Comparison of ENCODE assay signal across 8 mouse cellular contexts in the genomic region with DNA sequence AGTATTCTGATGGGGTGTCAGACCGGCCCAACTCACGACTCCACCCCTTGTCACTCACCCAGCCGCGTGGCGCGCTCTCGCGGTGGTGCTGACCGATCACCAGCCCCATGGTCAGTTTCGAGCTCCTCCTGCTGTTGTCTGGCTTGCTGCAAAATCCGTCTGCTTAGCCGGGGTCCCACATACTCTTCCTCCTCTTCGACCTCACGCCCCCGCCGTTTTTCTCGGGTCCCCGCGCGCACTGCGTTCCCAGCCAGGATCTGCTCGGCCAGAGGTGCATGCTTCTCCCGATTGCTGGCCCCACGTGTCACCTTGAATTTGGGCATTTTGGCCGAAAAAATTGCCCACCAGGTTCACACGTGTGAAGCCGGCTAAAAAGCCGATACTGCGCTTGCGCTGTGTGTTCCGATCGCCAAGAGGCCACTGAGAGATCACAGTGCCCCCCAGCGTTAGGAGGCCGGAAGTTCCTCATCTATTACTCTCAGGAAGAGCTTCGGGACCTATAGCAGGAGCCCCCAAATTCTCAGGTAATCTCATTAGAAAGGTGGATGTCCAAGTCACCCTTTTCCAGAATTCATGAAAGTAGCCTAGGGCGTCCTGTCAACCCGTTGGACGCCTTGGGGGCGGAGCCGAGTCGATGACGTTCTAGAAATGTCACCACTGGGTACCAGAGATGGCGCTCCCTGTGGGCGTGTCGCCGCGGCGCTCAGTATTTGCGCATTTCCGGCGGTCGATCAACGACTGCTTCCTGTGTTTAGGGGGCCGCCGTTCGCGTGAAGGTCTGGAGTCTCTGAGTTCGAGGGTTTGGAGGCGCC. TPM values are rescaled to one million over a fixed set of nuclear protein-coding genes. Genes with fewer than 3 reads are reported as not detected.
DNase-seq lines count a peak whose midpoint lies in the region; ATAC-seq lines count a peak whose summit lies in the region.

A gene (minus strand): TSS at position 644 of the 812 bp plus-strand sequence.
A gene (plus strand): TSS at position 734 of the 812 bp plus-strand sequence.
A gene (plus strand): TSS at position 741 of the 812 bp plus-strand sequence.

- H3K9ac ChIP-seq in heart, embryonic 13.5 days, result peak within 1 kb of the TSS; percentile 92
- peak within 1 kb of the TSS; percentile 87 for H3K9ac ChIP-seq in liver, embryonic 12.5 days
- peak within 1 kb of the TSS; percentile 57 for H3K9ac ChIP-seq in stomach, embryonic 15.5 days

- peaks cover 29% of the 10 kb centered on the region for H3K4me1 ChIP-seq in heart, embryonic 13.5 days
- peaks cover 77% of the 10 kb centered on the region for H3K4me1 ChIP-seq in liver, embryonic 12.5 days
- peaks cover 21% of the 10 kb centered on the region for H3K4me1 ChIP-seq in stomach, embryonic 15.5 days

- peak; percentile 98 for DNase-seq in CD4-positive helper T cell, adult 2 months (ENCODE audit: low read depth, low spot score)
- peak; percentile 93 for DNase-seq in brain, embryonic 18.5 days (ENCODE audit: low read depth, low spot score)
- DNase-seq in kidney, postnatal 10 days, result peak; percentile 99
- peak; percentile 96 for DNase-seq in natural killer cell, adult 2 months (ENCODE audit: low spot score in 2 of 2)

- peak within 1 kb of the TSS; percentile 87 for H3K4me3 ChIP-seq in heart, embryonic 13.5 days
- H3K4me3 ChIP-seq in liver, embryonic 12.5 days, result peak within 1 kb of the TSS; percentile 91
- peak within 1 kb of the TSS; percentile 72 for H3K4me3 ChIP-seq in stomach, embryonic 15.5 days (replicated peaks)

- H3K27ac ChIP-seq in heart, embryonic 13.5 days (replicated peaks), result peak within 1 kb of the TSS; percentile 81
- H3K27ac ChIP-seq in liver, embryonic 12.5 days, result peak within 1 kb of the TSS; percentile 91
- peak within 1 kb of the TSS; percentile 81 for H3K27ac ChIP-seq in stomach, embryonic 15.5 days

- WGBS in heart, embryonic 13.5 days, result under 1% methylated on average over 59 of the region's 59 CpGs
- WGBS in liver, embryonic 12.5 days (ENCODE audit: insufficient replicate concordance), result under 1% methylated on average over 59 of the region's 59 CpGs
- WGBS in stomach, embryonic 15.5 days, result under 1% methylated on average over 59 of the region's 59 CpGs

- ATAC-seq in erythroid progenitor cell, adult 5-6 weeks (replicated peaks; ENCODE audit: low FRiP score, poor library complexity, severe bottlenecking), result peak; percentile 88
- ATAC-seq in heart, embryonic 13.5 days (ENCODE audit: extremely low read depth, insufficient number of reproducible peaks, low FRiP score, low TSS enrichment), result peak; percentile 88
- ATAC-seq in liver, embryonic 12.5 days, result peak; percentile 85
- ATAC-seq in stomach, embryonic 15.5 days (ENCODE audit: insufficient read depth, low FRiP score, low read depth), result peak; percentile 94

- no peaks in the 10 kb centered on the region for H3K27me3 ChIP-seq in heart, embryonic 13.5 days (replicated peaks)
- H3K27me3 ChIP-seq in liver, embryonic 12.5 days (replicated peaks), result no peaks in the 10 kb centered on the region
- no peaks in the 10 kb centered on the region for H3K27me3 ChIP-seq in stomach, embryonic 15.5 days (replicated peaks)

- no peaks in the 10 kb centered on the region for H3K9me3 ChIP-seq in heart, embryonic 13.5 days
- H3K9me3 ChIP-seq in liver, embryonic 12.5 days (replicated peaks), result no peaks in the 10 kb centered on the region
- H3K9me3 ChIP-seq in stomach, embryonic 15.5 days, result no peaks in the 10 kb centered on the region

- H3K36me3 ChIP-seq in heart, embryonic 13.5 days, result peaks cover 65% of the 10 kb centered on the region
- peaks cover 69% of the 10 kb centered on the region for H3K36me3 ChIP-seq in liver, embryonic 12.5 days
- H3K36me3 ChIP-seq in stomach, embryonic 15.5 days, result peaks cover 12% of the 10 kb centered on the region

- H3K4me2 ChIP-seq in heart, embryonic 13.5 days, result peak within 1 kb of the TSS; percentile 92
- peak within 1 kb of the TSS; percentile 90 for H3K4me2 ChIP-seq in liver, embryonic 12.5 days
- H3K4me2 ChIP-seq in stomach, embryonic 15.5 days, result peak within 1 kb of the TSS; percentile 84

RNA-seq across cellular contexts. Expression of the first gene that starts in this region (rescaled TPM):
- total RNA-seq in erythroid progenitor cell, adult 5-6 weeks (2015; ENCODE audit: low replicate concordance), result 5.9 and 8.3 TPM in 2 replicates
- total RNA-seq in erythroid progenitor cell, adult 5-6 weeks (2017; ENCODE audit: low replicate concordance), result 8.4 and 10.4 TPM in 2 replicates
- 24.1 and 24.8 TPM in 2 replicates for polyA plus RNA-seq in heart, embryonic 13.5 days (2015; fragmentation: Nextera tagmentation; extraction: Ambion mirVana)
- polyA plus RNA-seq in liver, embryonic 12.5 days (2016; fragmentation: Nextera tagmentation; extraction: Ambion mirVana), result 34.6 and 35.2 TPM in 2 replicates
- polyA plus RNA-seq in stomach, embryonic 15.5 days (2015; fragmentation: Nextera tagmentation; extraction: Ambion mirVana), result 21.2 and 21.4 TPM in 2 replicates

RNA-seq across cellular contexts. Expression of the second gene that starts in this region (rescaled TPM):
- total RNA-seq in erythroid progenitor cell, adult 5-6 weeks (2015; ENCODE audit: low replicate concordance), result 28.1 and 37.8 TPM in 2 replicates
- 36.5 and 63.2 TPM in 2 replicates for total RNA-seq in erythroid progenitor cell, adult 5-6 weeks (2017; ENCODE audit: low replicate concordance)
- polyA plus RNA-seq in heart, embryonic 13.5 days (2015; fragmentation: Nextera tagmentation; extraction: Ambion mirVana), result 25.1 and 27.5 TPM in 2 replicates
- polyA plus RNA-seq in liver, embryonic 12.5 days (2016; fragmentation: Nextera tagmentation; extraction: Ambion mirVana), result 31.2 and 32.6 TPM in 2 replicates
- polyA plus RNA-seq in stomach, embryonic 15.5 days (2015; fragmentation: Nextera tagmentation; extraction: Ambion mirVana), result 38.7 and 39.7 TPM in 2 replicates

RNA-seq across cellular contexts. Expression of the third gene that starts in this region (rescaled TPM):
- 11.5 and 13.8 TPM in 2 replicates for total RNA-seq in erythroid progenitor cell, adult 5-6 weeks (2015; ENCODE audit: low replicate concordance)
- 9.5 and 18.9 TPM in 2 replicates for total RNA-seq in erythroid progenitor cell, adult 5-6 weeks (2017; ENCODE audit: low replicate concordance)
- 1.2 and 2.1 TPM in 2 replicates for polyA plus RNA-seq in heart, embryonic 13.5 days (2015; fragmentation: Nextera tagmentation; extraction: Ambion mirVana)
- polyA plus RNA-seq in liver, embryonic 12.5 days (2016; fragmentation: Nextera tagmentation; extraction: Ambion mirVana), result 2.3 and 2.7 TPM in 2 replicates
- polyA plus RNA-seq in stomach, embryonic 15.5 days (2015; fragmentation: Nextera tagmentation; extraction: Ambion mirVana), result 1.0 and 1.5 TPM in 2 replicates

Comparison
In these comparisons a context has a peak if more than half of its experiments do, and no peak if none do; other contexts are left out.
1. Peak in every context shown above with its lines: DNase-seq, ATAC-seq, H3K4me3 ChIP-seq and H3K27ac ChIP-seq.